Mouse (Mus musculus) CD4-positive, CD25-positive, alpha-beta regulatory T cell, adult 2 months (primary cell): ENCODE measurements at regions not wholly inside any gene's neighbourhood (a gene's known extent, or its start where the extent isn't known, plus 50 kb on each side); places are given as distances from the start of the nearest gene placed in this dataset.
A peak's percentile ranks its signal among the peaks of the same experiment; 100 is the strongest.
"Not testable (repeated sequence)": the region's sequence is repeated elsewhere in the genome, so short reads cannot be mapped to it uniquely, and the experiment has no call there.

Experiments
- DNase-seq: peaks from one replicate; pipeline ENCODE4 v3.0.0-alpha.2; 2012; ENCODE audit warnings: low read depth, low spot score

DNA sequence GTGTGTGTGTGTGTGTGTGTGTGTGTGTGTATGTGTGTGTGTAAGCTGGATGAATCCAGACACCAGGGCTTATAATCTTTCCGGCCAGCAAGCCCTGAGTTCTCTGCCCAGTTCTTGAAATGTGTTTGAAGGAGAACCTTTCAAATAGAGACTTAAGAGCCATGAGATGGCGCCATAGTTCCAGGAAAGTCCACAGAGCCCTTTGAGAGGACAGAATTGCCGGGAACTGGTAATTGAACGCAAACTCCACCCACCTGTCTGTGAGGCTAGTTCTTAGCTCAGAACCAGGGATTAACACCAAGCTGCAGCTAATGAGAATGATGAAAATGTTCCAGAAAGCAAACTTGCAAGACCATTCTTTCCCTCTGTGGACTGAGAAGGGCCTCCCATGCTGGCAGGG, 72.2 kb downstream of the Trim42 start:
- peak; percentile 5 for DNase-seq

DNA sequence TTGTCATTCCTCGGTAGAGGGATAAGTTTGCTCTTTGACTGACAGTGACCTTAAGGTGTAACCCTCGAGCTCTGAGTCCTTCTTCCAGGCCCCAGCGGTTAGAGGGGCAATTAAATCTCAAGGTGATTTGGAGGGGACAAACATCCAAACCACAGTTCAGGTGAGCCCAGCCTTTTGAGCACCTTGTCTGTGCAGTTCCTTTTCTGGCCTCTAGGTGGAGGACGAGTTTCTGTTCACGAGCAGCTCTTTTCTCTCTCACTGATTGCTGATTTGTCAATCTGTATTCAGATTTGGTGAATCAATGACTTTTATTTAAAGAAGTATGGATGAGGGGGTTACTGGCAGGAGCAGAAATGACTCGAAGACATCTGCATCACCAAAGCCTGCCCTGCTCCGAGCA, 74.0 kb downstream of the Trim42 start:
- DNase-seq: peak; percentile 41

DNA sequence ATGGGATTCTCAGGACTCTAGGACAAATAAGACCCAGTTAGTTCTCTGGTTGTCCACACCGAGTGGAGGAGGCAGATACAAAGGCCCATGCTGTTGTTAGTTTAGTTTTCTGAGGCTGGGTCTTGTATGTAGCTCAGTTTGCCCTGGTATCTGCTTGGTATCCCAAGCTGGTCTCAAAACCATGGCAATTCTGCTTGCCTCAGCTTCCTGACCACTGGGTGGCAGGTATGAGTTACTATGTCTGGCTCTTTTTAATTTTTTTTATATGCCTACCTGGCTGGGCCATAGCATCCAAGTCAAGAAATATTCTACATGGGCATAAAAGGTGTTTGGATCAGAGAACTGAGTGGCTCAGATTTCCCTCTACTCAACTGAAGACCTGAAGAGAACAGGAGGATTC, 77.9 kb downstream of the Trim42 start:
- no peak for DNase-seq

DNA sequence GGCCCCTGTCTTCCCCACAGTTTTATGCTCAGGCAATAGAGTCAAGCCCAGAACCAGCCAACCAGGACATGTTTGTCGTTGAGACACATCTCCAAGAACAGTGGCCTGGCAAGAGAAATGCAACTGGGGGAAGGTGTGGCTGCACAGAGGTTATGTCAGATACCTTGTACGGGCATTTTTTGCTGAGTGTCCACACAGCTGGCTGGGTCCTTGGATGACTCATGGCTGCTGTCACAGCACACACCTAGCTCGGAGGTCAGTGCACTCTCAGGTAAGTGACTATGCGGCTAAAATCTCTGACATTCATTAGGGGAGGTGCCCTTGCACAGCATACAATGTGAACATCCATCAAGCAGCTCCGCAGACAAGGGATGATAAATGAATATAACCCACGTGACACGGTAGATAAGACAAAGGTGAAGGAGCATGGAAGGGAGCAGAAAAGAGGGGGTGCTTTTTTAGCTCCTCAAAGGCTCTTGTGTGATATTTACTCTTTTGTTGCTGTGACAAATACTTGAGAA, 85.4 kb downstream of the Trim42 start:
- no peak for DNase-seq

DNA sequence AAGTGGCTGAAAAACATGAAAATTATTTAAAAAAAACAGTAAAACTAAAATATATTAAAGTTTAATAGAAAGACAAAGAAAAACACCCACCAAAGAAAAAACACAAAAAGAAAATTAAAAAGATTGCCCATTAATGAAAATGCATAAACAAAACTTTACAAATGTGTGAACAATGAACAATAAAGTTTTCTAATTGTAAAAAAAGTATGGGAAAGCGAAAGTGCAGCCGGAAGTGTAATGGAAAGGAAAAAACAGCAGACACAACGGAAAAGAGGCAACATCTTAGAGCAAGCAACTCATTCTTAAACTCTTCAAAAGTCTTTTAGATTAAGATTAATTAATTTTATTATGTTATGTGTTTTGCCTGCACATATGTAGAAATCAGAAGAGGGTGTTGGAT, 87.7 kb downstream of the Trim42 start:
- no peak for DNase-seq

DNA sequence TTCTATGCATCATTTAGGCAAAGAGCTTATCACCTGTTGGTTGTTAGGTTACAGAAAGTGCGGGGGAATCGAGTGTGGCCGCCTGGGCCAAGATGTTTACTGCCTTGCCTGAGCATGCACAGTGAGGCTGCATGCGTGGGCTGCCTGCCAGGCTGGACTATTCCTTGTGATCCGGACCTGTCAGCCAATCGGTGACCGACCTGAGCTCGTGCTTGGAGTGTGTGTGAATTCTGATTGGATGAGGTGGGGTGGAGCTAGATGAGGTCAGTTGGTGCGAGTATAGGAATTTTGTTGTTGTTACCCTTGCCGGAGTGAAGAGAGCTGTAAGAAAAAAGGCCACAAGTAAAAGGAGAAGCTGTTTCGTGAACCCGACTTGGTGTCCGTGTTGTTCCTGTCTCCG, 94.3 kb downstream of the Trim42 start:
- DNase-seq: not testable (repeated sequence)

DNA sequence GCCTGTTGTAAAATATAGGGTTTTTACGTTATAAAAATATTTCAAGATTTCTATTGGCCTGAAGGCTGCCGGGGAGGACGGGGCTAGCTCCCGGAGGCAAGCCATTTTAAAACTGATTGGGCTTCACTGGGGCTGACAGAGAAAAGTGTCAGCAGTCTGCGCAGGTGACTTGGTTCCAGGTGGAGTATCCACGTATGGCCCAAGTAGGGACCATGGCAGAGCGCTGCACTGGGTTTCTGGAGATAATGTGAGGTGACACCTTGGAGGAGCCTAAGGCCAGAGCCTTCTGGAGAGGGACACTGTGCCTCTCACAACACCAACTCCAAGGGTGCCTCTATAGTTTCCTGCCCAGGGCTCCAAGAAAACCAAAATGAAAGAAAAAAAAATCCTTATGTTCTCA, 95.9 kb downstream of the Trim42 start:
- DNase-seq: no peak

DNA sequence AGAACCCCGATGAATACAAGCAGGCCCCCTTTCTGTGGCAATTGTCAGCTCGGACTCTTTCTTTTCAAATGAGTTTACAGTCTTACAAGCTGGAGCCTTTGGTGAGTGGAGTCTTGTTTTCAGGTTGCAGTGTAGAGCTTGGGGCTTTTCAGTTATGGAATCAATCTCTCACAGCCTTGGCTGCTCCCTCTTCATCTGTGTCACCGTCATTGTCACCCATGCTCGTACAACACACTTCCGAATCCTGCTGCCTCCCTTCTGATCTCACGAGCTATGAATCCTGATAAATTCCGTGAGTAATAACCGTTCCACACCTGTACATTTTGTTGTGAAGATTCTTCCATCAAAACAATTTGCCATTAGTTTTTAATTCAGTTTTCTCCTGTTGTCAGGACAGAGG, 97.7 kb downstream of the Trim42 start:
- no peak for DNase-seq

DNA sequence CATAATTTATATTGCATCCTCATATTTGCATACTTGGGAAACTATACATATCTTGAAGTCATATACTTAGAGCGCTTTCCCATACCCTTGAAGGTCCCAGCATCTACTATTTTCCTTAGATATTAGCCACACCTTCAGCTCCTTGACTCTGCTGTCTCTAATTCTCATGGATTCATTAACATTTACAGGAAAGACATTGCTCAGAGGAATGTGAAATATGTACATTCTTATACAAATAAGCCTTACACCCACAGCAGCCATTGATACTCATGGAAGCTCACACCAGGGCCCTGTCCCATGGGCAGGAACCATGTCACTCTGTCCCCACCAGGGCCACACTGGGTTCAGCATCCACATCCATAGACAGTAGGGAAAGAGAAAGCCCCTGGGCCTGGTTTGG, 122.1 kb downstream of the Trim42 start:
- DNase-seq: no peak

DNA sequence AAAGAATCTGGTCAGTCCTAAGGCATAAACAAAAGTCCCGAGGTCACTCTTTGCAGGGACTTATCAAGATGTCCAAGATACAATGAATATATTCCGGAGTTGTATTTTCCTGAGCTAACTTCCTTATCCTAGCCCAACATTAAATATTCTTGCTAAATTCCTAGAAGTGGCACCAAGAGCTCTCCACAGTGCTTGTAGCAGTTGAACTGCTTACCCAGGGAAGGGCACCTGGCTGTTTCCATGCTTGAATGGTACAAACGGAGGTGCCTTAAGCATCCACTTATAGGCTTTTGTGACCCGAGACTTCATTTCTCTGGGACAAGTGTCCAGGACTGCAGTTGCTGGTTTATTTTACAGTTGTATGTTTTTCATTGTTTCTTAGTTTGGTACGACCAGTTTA, 115.1 kb upstream of the Slc25a36 start:
- no peak for DNase-seq

DNA sequence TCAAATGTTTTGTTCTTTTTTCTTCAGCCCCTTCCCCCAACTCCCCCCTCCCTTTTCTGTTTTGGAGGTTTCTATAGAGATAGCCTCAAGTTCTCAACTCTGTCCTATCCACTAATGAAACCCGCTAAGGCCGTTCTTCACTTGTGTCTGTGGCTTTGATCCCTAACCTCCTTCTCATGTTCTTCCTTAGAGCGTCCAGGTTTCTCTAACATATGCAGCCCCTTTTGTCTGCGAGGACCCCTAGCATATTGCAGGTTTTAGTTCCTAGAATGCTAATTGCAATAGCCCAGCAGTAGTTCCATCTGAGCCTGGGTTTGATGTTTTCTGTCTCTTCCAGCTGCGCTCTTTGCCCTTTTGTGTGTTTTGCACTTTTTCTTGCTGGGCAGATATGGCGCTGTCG, 113.6 kb upstream of the Slc25a36 start:
- DNase-seq: no peak

DNA sequence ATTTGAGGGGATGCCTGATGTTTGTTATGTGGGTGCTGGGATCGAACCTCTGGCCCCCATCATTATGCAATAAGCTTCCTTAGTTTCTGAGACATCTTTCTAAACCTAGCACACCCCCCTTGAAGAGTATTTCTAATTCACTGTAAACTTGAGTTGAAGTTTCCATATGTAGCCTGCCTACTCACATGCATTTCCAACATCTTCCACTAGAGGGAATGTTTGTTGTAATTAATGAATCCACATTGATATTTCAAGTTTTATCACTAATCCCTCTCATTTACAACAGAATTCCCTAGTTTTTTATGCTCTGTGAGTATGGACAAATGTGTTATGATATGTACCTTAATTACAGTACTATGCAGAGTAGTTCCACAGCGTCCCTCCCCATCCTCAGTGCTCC, 103.8 kb upstream of the Slc25a36 start:
- peak; percentile 15 for DNase-seq

DNA sequence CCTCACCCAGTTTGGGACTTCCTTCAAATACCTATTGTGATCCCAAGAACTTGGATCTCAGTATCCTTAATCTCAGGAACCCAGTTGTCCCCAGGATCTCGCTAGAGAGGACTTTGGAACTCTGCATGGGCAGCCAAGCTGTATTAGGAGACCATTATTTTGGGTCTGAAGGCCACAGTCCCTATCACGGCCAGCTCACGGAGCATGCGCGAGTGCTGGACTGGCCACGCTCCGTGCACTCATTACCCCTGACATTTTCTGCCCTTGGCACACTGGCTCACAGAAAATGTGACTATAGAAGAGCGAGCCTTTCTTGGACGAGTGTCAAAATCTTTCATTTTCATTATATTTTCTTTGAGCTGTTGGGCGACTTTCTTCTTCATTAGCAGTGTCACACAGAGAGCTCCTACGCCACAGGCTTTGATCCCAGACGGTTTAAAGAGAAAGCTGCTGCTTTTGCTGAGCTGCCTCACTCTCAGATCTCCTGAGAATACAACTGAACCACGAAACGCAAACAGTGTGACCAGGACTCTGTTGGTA, 79.4 kb upstream of the Slc25a36 start:
- DNase-seq: no peak

DNA sequence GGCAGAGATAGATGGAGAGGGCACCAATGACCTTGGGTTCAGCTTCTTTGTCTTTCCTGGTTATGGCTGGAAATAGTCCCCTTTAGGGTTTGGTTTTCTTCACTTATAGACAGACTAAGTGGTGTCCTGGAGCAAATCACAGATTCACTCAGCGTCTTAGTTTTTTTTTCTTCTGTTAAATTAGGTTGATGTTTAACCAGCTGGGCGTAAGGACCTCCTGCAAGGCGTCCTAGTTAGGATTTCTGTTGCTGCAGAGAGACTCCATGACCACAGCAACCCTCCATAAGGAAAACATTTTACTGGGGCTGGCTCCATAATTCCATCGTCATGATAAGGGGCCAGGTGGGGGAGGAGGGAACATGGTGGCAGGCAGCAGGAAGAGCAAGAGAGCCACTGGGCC, 78.7 kb upstream of the Slc25a36 start:
- DNase-seq: no peak

DNA sequence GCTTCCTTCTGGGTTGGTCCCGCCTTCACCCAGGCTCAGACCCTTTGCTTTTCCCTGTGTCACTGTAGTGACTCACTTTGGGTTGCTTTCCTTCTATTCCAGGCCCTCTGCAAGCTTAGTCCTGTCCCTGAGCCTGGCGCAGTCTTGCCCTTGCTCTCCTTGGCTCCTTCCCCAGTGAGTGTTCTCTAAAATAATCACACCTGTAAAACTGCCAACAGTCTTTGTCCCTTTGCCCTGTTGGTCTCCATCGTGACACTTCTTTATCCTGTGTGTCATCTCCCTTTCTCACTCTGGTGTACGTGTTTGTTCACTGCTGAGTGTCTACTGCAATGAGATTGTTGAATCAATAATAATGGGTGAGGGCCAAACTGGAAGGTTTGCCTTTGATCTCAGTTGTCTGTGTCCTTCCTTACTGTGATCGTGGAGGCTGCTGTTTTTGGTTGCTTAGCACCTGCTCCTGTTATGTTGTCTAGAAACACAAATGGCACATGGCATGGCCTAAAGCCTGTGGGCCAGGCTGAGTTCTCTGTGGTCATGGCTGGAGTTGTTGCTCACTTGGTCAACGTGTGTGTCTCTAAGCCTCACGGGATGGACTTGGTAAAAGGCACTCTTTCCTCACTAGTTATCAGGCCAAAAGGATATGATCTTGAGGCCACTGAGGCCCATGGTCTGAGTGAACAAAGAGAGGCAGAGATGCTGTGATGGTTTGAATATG, 77.8 kb upstream of the Slc25a36 start:
- no peak for DNase-seq

DNA sequence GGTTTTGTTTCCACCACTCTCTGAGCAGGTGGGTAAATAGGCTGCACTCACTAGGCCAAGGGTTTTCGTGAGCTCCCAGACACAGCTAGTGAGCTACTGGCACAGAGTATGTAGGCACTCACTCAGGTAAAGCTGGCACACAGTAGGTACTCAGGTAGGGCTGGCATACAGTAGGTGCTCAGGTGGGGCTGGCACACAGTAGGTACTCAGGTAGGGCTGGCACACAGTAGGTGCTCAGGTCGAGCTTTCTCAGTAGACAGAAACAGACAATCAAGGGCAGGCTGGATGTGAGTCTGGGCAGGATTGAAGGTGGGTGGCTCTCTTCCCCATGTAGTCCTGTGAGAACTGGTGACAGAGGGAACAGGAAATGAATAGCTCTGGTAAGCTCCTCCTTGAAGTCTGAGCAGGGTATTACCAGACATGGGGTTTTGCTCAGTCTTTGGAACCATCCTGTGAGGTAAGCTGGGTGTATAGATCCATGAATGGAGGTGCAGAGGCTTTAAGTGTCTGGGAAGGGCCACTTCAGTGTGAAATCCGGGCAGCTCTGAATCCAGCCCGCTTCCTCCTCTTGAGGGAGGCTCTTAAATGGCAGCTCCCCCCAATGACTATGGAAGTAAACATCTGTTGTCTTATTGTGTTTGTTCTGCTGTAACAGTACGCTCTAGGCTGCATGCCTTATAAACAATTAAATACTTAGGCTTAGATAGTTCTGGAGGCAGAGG, 62.4 kb upstream of the Slc25a36 start:
- no peak for DNase-seq

DNA sequence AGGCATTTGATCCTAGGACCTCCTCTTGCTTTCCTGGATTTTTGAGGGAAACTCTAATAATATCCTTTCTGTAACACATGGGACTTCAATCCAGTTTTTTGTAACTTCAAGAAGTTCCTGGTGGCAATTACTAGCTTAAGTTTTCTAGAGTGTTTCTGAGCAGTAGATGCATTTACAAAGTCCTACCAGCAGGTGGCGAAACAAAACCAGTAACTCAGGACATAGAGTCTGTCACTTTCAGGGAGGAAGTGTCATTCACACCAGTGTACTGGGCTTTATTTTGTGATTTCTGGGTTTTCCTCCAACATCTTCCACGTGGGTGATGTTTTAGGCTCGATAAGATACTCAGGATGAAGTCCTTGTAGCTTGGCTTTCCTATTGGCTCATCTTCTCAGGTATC, 61.1 kb upstream of the Slc25a36 start:
- peak; percentile 64 for DNase-seq

DNA sequence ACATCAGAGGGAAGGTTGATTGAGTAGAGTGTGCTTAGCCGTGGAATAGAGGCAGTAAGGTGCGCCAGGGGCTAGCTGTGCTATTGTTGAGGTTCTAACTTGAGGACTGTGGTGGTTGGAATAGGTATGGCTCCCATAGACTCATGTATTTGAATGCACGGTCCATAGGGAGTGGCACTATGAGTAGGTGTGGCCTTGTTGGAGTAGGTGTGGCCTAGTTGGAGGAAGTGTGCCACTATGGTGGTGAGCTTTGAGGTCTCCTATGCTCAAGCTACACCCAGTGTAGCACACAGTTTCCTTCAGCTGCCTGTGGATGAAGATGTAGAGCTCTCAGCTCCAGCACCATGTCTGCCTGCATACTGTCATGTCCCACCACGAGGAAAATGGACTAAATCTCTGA, 60.5 kb upstream of the Slc25a36 start:
- DNase-seq: no peak

DNA sequence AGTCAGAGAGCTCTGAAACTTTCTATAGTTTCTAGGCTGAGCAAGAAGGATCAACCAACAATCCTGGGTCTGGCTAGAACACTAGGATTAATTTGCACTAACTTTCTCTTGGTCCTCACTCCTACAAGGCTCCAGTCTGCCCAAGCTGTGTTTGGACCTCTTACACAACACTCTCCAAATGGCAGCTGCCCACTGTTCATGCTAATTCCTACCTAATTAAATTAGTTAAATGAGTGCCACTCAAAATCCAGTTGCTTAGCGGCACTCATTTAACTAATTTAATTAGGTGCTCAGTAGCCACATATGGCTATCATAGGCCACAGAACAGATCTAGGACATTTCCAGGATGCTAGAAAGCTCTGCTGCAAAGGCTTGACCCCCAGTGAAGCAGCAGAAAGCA, 59.9 kb upstream of the Slc25a36 start:
- no peak for DNase-seq

DNA sequence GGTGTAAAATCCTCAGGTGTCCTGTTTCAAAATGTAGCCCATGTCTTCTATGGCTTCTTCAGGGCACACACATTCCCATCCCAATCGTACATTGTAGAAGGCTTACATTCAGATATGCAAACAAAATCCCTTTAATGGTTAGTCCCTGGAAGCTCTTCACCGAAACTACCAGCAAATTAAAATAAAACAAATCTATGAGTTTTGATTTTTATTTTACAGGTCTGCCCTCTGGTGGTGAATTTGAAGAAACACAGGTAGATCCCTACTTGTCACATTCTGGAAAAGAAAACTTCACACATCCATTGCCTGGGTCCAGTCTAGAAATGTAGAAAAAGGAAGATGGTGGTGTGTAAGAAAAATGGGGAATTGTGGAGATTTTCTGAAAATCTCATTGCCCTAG, 51.5 kb upstream of the Slc25a36 start:
- peak; percentile 24 for DNase-seq
